Mouse (Mus musculus) bone marrow, adult 2 months (tissue): Measurements from ENCODE around the gene Metap1d.

Experiments
- CTCF ChIP-seq: fragments of 200-500 bp; IDR thresholded peaks from 2 replicates; pipeline ENCODE4 v1.5.1; 2011; ENCODE audit warnings: low read length, control low read depth; ENCODE audit not compliant: control insufficient read depth, insufficient read depth
- POLR2A ChIP-seq: fragments of 200-500 bp; IDR thresholded peaks from 2 replicates; pipeline ENCODE4 v1.6.1; 2011; ENCODE audit warnings: low read depth, mild to moderate bottlenecking, control low read depth, low read length, borderline replicate concordance; ENCODE audit not compliant: control insufficient read depth

GRCm38 (mm10) chr2:71494503-71494902, 41.4 kb downstream of the Metap1d start:
- TF ChIP-seq POLR2A: no peak
- no peak for TF ChIP-seq CTCF
